Mouse (Mus musculus) adrenal gland (tissue): ENCODE results near the gene Zfhx2.

Experiments
- intact Hi-C: fragments of 180-260 bp; cut with DNase I; formaldehyde crosslinking; loops from one replicate; pipeline ENCODE4 v1.15.1; 2025
- long read RNA-seq, 2 experiments: library from polyadenylated mRNA; unstranded; transcript quantifications; one replicate each; pipeline ENCODE4 v2.0.0; 2020; ENCODE audit warnings: borderline replicate concordance in 1 of 2; ENCODE audit not compliant: insufficient replicate concordance in 1 of 2

Zfhx2 gene
- long read RNA-seq, experiment 1, result 0 reads
- long read RNA-seq, experiment 2, partial matches to known transcripts, result 0 of 4 reads
- long read RNA-seq, experiment 2, other reads (novel, unspliced or antisense), result 3 of 4 reads

DNA sequence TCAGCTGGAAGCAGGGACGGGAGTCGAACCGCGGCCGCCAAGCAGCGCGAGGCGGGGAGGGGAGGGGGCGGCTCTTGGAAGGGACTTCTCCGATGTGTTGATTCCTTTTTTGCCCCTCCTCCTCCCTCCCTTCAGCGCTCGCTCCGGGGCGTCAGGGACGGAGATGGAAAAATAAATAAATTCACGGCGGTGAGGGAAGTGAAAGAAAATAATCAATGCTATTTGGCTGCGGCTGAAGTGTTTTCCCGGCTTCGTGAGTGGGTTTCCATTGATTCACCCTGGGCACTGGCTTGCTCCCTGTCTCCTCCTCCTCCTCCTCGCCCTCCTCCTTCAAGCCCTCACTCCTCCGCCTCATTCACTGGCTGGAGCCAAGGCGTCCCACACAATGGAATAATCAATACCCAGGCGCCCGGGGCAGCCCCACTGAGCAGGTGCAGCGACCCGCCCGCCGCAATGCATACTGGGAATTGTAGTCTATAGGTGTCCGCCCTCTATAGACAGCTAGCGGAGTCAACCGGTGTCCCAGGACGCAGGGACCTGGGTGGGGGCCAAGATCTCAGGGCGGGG is at the start of gene Zfhx2:
TSS of gene Zfhx2 (minus strand) at position 314 of the 567 bp plus-strand sequence.
- intact Hi-C loops, result loop anchor here (10.0 kb wide), 1 partner anchor 197 kb away; the partner anchor contains the start of gene Pabpn1

- intact Hi-C loops, result no loop called here
Measured at GRCm38 (mm10) chr14:55139313-55139712, 47.2 kb upstream of the Zfhx2 start.

- intact Hi-C loops, result no loop called here
Measured at GRCm38 (mm10) chr14:55135676-55136075, 43.6 kb upstream of the Zfhx2 start.

- intact Hi-C loops, result no loop called here
Measured at GRCm38 (mm10) chr14:55126521-55126920, 34.4 kb upstream of the Zfhx2 start.

DNA sequence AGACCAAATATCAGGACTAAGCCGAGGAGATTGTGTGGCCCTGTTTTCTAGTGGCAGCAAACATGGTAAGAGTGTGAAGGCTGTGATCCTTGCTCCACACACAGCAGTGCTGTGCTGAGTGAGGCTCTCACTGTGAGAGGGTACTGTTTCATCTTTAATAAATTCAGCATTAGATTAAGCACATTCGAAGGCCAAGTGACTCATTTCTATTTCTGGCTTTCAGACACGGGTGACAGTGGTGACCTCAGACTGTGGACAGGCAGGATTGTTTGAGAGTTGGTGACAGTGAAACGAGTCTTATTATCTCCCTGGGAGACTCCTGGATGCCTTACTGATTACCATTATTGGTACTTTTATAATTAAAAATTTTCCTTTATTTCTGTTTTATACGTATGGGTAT is 33.6 kb upstream of the Zfhx2 start:
- intact Hi-C loops, result no loop called here

- intact Hi-C loops, result loop anchor here (2.0 kb wide), 1 partner anchor 38 kb away; no protein-coding TSS in a partner anchor
Measured at GRCm38 (mm10) chr14:55122359-55122758, 30.2 kb upstream of the Zfhx2 start.

- intact Hi-C loops, result loop anchor here (2.0 kb wide), 1 partner anchor 39 kb away; no protein-coding TSS in a partner anchor
Measured at GRCm38 (mm10) chr14:55121947-55122346, 29.8 kb upstream of the Zfhx2 start.

GRCm38 (mm10) chr14:55119421-55120134 is 27.5 kb upstream of the Zfhx2 start:
- intact Hi-C loops, result no loop called here

- intact Hi-C loops, result no loop called here
Measured at GRCm38 (mm10) chr14:55118852-55119251, 26.7 kb upstream of the Zfhx2 start.

DNA sequence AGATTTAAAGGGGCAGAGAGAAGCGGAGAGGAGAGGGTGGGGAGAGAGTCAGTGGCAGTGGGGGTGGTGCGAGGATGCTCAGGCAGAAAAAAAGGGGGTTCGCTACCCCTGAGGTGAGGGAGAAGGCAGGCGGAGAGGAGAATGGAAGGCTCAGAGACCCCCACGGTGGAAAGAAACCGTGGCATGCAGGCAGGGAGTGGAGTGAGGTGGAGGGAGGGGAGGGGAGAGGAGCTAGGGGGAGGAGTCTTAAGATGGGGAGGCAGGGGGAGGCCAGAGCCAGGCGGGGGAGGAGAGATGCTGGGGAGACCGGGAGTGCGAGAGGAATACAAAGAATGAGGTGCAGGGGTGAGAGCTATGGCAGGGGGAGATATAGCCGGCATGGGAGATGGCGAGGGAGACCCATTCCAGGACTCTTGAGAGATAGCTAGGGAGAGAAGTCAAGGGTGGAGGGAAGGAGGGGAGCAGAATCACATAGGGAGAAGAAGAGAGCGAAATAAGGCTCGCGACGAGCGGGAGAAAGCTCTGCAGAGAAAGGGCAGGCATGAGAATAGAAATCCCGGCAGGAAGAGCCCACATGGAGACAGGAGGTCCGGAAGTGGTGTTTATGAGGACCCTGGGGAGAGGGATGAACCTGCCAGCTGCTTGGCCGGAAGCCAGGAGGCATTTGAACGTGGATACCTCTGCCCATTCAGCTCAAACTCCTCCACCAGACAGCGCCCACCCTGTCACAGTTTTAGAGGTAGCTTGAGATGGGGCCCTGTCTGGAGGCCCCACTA is 24.5 kb upstream of the Zfhx2 start, which contains the start of gene Jph4:
TSS of gene Jph4 (minus strand) at position 511 of the 776 bp plus-strand sequence.
- intact Hi-C loops, result no loop called here

DNA sequence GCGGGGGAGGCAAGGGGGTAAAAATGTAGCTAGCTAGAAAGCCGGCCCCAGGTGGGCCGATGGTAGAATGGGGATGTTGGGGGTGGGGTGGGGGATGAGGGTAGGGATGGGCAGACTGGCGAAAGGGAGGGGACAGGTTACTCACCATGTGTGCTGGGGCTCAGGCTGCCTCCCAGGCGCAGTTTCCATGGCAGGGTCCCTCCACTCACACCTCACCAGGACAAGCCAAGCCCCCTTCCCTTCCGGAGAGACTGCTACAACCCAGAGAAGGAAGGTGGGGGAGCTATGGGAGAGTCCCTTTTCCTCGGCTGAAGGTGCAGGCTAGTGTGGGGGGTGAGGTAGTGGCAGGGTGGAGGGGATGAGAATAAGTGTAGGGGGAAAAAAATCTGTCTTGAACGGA is 23.7 kb upstream of the Zfhx2 start:
- intact Hi-C loops, result no loop called here

DNA sequence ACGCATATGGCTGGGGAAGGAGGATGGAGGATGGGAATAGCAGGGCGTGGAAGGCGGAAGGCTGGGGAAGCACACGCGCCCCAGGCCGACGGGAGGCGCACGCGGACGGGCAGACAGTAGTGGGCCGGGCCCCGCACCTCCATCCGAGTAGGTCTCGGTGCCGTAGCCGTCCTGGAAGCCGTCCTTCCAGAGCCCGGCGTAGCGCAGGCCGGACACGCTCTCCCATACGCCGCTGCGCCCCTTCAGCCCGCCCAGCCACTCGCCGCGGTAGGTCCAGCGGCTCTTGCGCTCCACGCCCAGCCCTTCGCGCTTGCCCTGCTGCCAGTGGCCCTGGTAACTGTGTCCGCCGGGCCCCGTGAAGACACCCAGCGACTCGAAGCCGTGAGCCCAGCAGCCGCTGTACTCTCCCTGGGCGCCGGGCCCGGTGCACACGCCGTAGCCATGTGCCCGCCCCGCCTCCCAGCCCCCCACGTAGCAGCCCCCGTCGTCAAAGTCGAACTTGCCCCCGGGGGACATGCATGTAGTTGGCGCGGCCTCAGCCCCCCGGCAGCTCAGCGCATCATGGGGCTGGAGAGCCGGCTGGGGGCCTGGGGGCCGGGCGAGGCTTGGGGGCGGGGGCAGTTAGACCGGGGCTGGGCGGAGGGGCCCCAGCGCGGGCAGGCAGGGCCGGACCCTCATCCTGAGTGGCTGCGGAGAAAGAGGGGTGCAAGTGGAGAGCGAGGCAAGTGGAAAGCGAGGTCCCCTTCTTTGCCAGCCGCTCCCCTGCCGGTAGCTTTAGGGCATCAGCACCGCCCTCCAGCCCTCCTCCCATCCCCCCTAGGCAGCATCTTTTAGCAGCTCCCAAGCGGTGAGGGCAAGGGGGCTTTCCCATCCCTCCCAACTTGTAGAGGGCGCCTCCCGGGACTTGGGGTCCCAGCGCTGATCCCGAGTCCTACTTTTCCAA is 22.9 kb upstream of the Zfhx2 start:
- intact Hi-C loops, result no loop called here

DNA sequence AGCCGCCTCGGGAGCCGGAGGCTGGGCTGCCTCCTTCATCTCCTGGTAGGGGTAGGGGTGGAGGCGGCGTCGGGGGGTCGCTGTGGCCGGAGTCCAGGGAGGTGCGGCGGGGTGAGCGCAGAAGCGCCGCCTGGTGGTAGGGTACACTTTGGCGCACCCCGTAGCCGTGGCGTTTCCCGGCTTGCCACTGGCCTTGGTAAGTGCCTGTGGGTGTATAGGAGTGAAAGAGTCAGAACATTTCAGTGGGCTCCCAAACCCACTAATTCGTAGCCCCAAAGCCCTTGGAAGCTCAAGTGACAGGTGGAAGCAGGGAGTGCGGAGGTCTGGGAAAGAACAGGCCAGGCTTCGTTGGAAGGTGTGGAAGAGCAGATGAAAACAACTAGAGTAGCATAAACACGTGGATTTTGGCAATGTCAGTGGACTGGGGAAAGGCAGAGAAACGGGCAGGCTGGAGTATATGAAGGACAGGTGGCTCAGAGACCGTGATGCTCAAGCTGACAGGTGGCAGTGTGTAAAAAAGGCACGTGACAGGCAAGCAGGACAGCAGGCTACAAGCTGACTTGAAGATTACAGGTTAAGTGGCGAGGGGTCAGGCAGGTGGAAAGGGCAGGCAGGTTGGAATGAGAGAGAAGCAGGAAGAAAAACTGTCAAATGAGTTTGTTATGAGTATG is 22.0 kb upstream of the Zfhx2 start:
- intact Hi-C loops, result no loop called here

- intact Hi-C loops, result no loop called here
Measured at GRCm38 (mm10) chr14:55113351-55113974, 21.3 kb upstream of the Zfhx2 start.

GRCm38 (mm10) chr14:55111720-55112119 is 19.6 kb upstream of the Zfhx2 start:
- intact Hi-C loops, result no loop called here

- intact Hi-C loops, result no loop called here
Measured at GRCm38 (mm10) chr14:55110076-55110475, 18.0 kb upstream of the Zfhx2 start.

DNA sequence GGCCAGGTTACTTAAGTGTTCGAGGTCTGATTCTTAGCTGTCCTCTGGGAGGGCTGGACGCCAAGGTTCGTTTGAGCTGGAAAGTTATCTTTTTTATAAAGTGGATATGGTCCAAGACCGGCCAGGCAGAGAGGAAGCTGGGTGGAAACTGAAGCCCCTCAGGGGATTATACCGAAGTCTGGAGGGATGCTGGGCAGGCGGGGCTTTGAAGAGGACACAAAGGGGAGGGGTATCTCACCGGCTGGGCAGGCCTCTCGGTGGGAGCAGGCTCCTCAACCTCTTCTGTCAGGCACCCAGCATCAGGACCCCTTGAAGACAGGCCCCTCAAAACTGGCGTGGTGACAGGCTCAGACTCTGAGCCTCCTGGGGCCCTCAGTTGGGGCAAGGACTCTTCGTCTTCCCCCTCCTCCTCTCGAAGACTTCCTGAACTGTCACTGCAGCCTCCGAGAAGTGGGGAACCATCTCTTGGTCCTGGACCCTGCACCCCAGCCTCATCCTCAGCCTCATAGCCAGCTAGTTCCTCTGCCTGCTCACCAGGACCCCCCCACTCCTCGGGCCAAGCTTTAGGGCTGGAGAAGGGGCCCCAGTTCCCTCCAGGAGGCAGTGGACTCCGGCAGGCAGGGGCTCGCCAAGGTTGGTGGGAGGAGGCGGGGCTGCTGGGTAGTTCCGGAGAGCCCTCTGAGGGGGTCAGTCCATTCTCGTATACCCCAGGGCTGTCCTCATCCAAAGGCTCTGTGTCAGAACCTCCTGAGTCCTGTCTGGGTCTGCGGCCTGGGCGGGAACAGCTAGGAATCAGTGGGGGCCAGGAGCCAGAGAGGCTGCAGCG is 17.1 kb upstream of the Zfhx2 start:
- intact Hi-C loops, result no loop called here

GRCm38 (mm10) chr14:55108202-55108870 is 16.2 kb upstream of the Zfhx2 start:
- intact Hi-C loops, result no loop called here
